Mouse (Mus musculus) embryonic stem cell, embryonic (primary cell): ENCODE measurements at regions not wholly inside any gene's neighbourhood (a gene's known extent, or its start where the extent isn't known, plus 50 kb on each side); places are given as distances from the start of the nearest gene placed in this dataset.
"Not testable (repeated sequence)": the region's sequence is repeated elsewhere in the genome, so short reads cannot be mapped to it uniquely, and the experiment has no call there.

Experiments used
- CTCF ChIA-PET, 4 experiments: fragments of 300-600 bp in 2 of 4; fragments of 350-600 bp in 2 of 4; sonication (Branson Sonifier 250); formaldehyde crosslinking; loops; one replicate each; lab custom pipeline; 2022; ENCODE audit warnings: inconsistent platforms in 2 of 4; lab: Charles Lee
- POLR2A ChIA-PET, 4 experiments: fragments of 300-600 bp in 2 of 4; fragments of 350-600 bp in 2 of 4; sonication (Branson Sonifier 250); formaldehyde crosslinking; loops; one replicate each; lab custom pipeline; 2022; ENCODE audit warnings: antibody characterized with exemption in 4 of 4, inconsistent platforms in 1 of 4; lab: Charles Lee

DNA sequence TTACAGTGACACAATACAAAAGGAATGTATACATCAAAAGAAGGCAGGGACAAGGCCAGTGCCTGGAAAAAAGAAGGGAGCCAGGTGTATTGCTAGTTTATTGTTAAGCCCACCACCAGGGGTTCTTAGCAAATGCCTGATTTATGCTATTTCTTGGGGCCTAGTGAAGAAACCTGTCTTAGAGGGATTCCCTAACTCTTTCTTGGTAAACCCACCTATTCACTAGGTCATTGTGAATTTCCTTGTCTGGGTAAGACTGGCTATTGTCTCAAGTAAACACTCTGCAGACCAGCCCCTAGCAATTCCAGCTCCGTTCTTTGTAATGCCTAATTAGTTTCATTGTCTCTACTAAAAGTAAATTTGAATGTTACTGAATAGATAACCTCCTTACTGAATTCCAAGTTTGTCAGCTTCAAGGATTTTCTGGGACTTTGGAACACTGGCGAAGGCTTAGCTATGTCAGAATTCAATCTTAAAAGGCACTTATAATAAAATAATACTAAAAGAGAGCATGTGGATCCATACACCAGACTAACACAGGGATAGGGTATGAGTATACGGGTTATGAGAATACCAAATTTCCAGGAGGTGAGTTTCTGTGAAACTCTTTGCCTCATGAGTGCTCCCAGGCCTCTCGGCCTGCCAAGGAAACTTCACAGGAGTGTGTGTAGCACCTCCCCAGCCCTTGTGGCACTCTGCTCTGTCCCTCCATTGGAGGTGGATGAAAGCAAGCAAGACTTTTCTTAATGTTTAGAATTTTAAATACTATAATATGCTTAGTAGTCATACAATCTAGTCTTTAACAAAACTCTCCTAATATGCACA lies 925.9 kb upstream of the G6pd2 start:
- CTCF ChIA-PET = interaction anchor here in 1 of 4 experiments (0.5 kb wide), 1 partner anchor 271 kb away, joined by 4 read pairs; no protein-coding TSS in a partner anchor
- POLR2A ChIA-PET = not testable (repeated sequence)
